Mouse (Mus musculus) cerebellum, adult 9-11 months (tissue): Measurements from ENCODE around the gene Etv6.

Source experiments
- DNase-seq: peaks from one replicate; pipeline ENCODE4 v3.0.0; 2022

Etv6 gene

GRCm38 (mm10) chr6:134113168-134113567 is 77.7 kb downstream of the Etv6 start:
- DNase-seq = no peak

- DNase-seq = no peak
Measured at GRCm38 (mm10) chr6:134115219-134115968, 79.9 kb downstream of the Etv6 start.

- DNase-seq = no peak
Measured at GRCm38 (mm10) chr6:134117380-134117938, 82.0 kb downstream of the Etv6 start.

GRCm38 (mm10) chr6:134118506-134118905 is 83.0 kb downstream of the Etv6 start:
- no peak for DNase-seq

- DNase-seq = no peak
Measured at GRCm38 (mm10) chr6:134119136-134119535, 83.6 kb downstream of the Etv6 start.

GRCm38 (mm10) chr6:134120227-134120626 is 84.7 kb downstream of the Etv6 start:
- no peak for DNase-seq

GRCm38 (mm10) chr6:134120712-134121111 is 85.2 kb downstream of the Etv6 start:
- no peak for DNase-seq

- DNase-seq = no peak
Measured at GRCm38 (mm10) chr6:134122945-134123344, 87.4 kb downstream of the Etv6 start.

- no peak for DNase-seq
Measured at GRCm38 (mm10) chr6:134123474-134123873, 88.0 kb downstream of the Etv6 start.

- DNase-seq = no peak
Measured at GRCm38 (mm10) chr6:134124256-134124655, 88.8 kb downstream of the Etv6 start.

GRCm38 (mm10) chr6:134127996-134128395 is 92.5 kb downstream of the Etv6 start:
- no peak for DNase-seq

- DNase-seq = no peak
Measured at GRCm38 (mm10) chr6:134128594-134128993, 93.1 kb downstream of the Etv6 start.

GRCm38 (mm10) chr6:134129848-134130247 is 94.3 kb downstream of the Etv6 start:
- no peak for DNase-seq

- DNase-seq = no peak
Measured at GRCm38 (mm10) chr6:134130816-134131215, 95.3 kb downstream of the Etv6 start.

GRCm38 (mm10) chr6:134131601-134132000 is 96.1 kb downstream of the Etv6 start:
- DNase-seq = no peak

- no peak for DNase-seq
Measured at GRCm38 (mm10) chr6:134133756-134134155, 98.3 kb downstream of the Etv6 start.

GRCm38 (mm10) chr6:134134821-134135323 is 99.4 kb downstream of the Etv6 start:
- DNase-seq = no peak

- no peak for DNase-seq
Measured at GRCm38 (mm10) chr6:134136315-134136714, 100.8 kb downstream of the Etv6 start.

- DNase-seq = no peak
Measured at GRCm38 (mm10) chr6:134139359-134139758, 103.9 kb downstream of the Etv6 start.

GRCm38 (mm10) chr6:134140718-134141615 is 105.5 kb downstream of the Etv6 start:
- DNase-seq = no peak

GRCm38 (mm10) chr6:134141616-134142165 is 106.2 kb downstream of the Etv6 start:
- DNase-seq = no peak

- no peak for DNase-seq
Measured at GRCm38 (mm10) chr6:134142700-134143099, 107.2 kb downstream of the Etv6 start.

GRCm38 (mm10) chr6:134143649-134144097 is 108.2 kb downstream of the Etv6 start:
- DNase-seq = no peak
